ENCODE assay signal across 20 mouse cellular contexts in the genomic region with DNA sequence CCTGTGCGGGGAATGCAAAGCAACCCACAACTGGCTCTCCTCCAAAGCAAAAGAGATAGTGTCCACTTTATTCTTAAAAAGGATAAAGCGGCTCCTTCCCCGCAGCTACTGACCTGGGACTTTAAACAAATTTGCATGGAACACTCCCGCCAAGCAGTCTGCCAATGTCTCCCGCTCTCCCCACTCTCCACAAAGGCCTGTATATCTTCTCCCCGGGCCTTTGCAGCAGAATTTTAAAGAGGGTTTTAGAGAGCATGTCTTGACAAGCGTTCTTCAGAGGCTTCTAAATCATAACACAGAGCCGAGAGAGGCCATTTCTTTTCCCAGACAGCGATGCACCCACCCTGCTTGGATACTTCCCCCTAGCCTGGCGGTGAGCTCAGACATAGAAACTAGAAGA.
A peak's percentile ranks its signal among the peaks of the same experiment; 100 is the strongest.
DNase-seq lines count a peak whose midpoint lies in the region; ATAC-seq and TF ChIP-seq lines count a peak whose summit lies in the region.
"Had no signal": no experiment of that assay in that cellular context is flagged by ENCODE, and none has a peak within 500 bp of the region (broad histone marks: within the 10 kb centered on the region; RNA-seq: fewer than 3 reads in every experiment).

No protein-coding gene starts in this region.

- H3K4me3 ChIP-seq in embryonic facial prominence, embryonic 14.5 days (ENCODE audit: low read depth, low read length): no peak overlapping the region
- H3K4me3 ChIP-seq in embryonic facial prominence, embryonic 10.5 days: no peak overlapping the region
- H3K4me3 ChIP-seq in hindbrain, embryonic 13.5 days: no peak overlapping the region
- H3K4me3 ChIP-seq in hindbrain, embryonic 16.5 days (ENCODE audit: low read length): no peak overlapping the region
- no peak overlapping the region for H3K4me3 ChIP-seq in midbrain, embryonic 14.5 days (replicated peaks; ENCODE audit: low read depth, low read length)
- H3K4me3 ChIP-seq: forebrain, embryonic 13.5 days had no signal

- H3K4me1 ChIP-seq in embryonic facial prominence, embryonic 14.5 days (ENCODE audit: control insufficient read depth, insufficient read depth, low read length): peaks cover 3% of the 10 kb centered on the region
- peaks cover 12% of the 10 kb centered on the region for H3K4me1 ChIP-seq in embryonic facial prominence, embryonic 10.5 days
- peaks cover 21% of the 10 kb centered on the region for H3K4me1 ChIP-seq in hindbrain, embryonic 13.5 days (replicated peaks)
- H3K4me1 ChIP-seq in hindbrain, embryonic 16.5 days (ENCODE audit: control insufficient read depth, insufficient read depth, low read depth, low read length): peaks cover 4% of the 10 kb centered on the region
- peaks cover 16% of the 10 kb centered on the region for H3K4me1 ChIP-seq in midbrain, embryonic 14.5 days (ENCODE audit: control insufficient read depth, insufficient read depth, low read length)

- no peak for TF ChIP-seq POLR2A in brain, embryonic 14.5 days (IDR thresholded peaks at IDR 0.05; ENCODE audit: borderline replicate concordance, extremely low read depth, insufficient read depth, insufficient read length, poor library complexity, severe bottlenecking)

- ATAC-seq in embryonic facial prominence, embryonic 14.5 days (ENCODE audit: low read depth): no peak
- ATAC-seq in hindbrain, embryonic 13.5 days (ENCODE audit: low FRiP score): no peak
- no peak for ATAC-seq in hindbrain, embryonic 16.5 days
- ATAC-seq in midbrain, embryonic 14.5 days (ENCODE audit: low FRiP score, low TSS enrichment): no peak
- ATAC-seq: CD4-positive, CD25-positive, alpha-beta regulatory T cell, adult 4 months; forebrain, embryonic 13.5 days; liver, postnatal 0 days had no signal

- no peak overlapping the region for H3K27ac ChIP-seq in embryonic facial prominence, embryonic 14.5 days (replicated peaks; ENCODE audit: low read depth, low read length)
- H3K27ac ChIP-seq in embryonic facial prominence, embryonic 10.5 days (replicated peaks): no peak overlapping the region
- 0 out of 2 replicates have a peak overlapping the region, but pooled peaks have one; percentile 8 for H3K27ac ChIP-seq in hindbrain, embryonic 13.5 days
- no peak overlapping the region for H3K27ac ChIP-seq in hindbrain, embryonic 16.5 days (ENCODE audit: low read depth, low read length)
- no peak overlapping the region; the same call in 1 of the 2 replicates for H3K27ac ChIP-seq in midbrain, embryonic 14.5 days (replicated peaks; ENCODE audit: low read depth, low read length)
- H3K27ac ChIP-seq: forebrain, embryonic 13.5 days; macrophage had no signal

- no peaks in the 10 kb centered on the region for H3K27me3 ChIP-seq in embryonic facial prominence, embryonic 14.5 days (replicated peaks; ENCODE audit: control insufficient read depth, insufficient read depth, low read length)
- H3K27me3 ChIP-seq in embryonic facial prominence, embryonic 10.5 days (replicated peaks; ENCODE audit: low read depth, poor library complexity, severe bottlenecking): peaks cover 6% of the 10 kb centered on the region; the same call in 1 of the 2 replicates
- H3K27me3 ChIP-seq in hindbrain, embryonic 13.5 days: 0 out of 2 replicates have a peak, but pooled peaks cover 6% of the 10 kb centered on the region
- H3K27me3 ChIP-seq in hindbrain, embryonic 16.5 days (replicated peaks; ENCODE audit: control insufficient read depth, insufficient read depth, low read length): no peaks in the 10 kb centered on the region
- H3K27me3 ChIP-seq in midbrain, embryonic 14.5 days (ENCODE audit: control insufficient read depth, insufficient read depth, low read length): no peaks in the 10 kb centered on the region

- no peaks in the 10 kb centered on the region for H3K9me3 ChIP-seq in embryonic facial prominence, embryonic 14.5 days (ENCODE audit: control insufficient read depth, low read length)
- H3K9me3 ChIP-seq in embryonic facial prominence, embryonic 10.5 days: no peaks in the 10 kb centered on the region
- H3K9me3 ChIP-seq in hindbrain, embryonic 13.5 days: no peaks in the 10 kb centered on the region
- H3K9me3 ChIP-seq in hindbrain, embryonic 16.5 days (ENCODE audit: control insufficient read depth, low read length): no peaks in the 10 kb centered on the region
- H3K9me3 ChIP-seq in midbrain, embryonic 14.5 days (ENCODE audit: control insufficient read depth, low read length): no peaks in the 10 kb centered on the region
- H3K9me3 ChIP-seq: forebrain, embryonic 13.5 days had no signal

- H3K9ac ChIP-seq in embryonic facial prominence, embryonic 14.5 days (ENCODE audit: low read depth, low read length): no peak overlapping the region
- no peak overlapping the region for H3K9ac ChIP-seq in hindbrain, embryonic 13.5 days
- H3K9ac ChIP-seq in hindbrain, embryonic 16.5 days (ENCODE audit: low read depth, low read length): no peak overlapping the region
- H3K9ac ChIP-seq in midbrain, embryonic 14.5 days (replicated peaks; ENCODE audit: low read length): no peak overlapping the region
- H3K9ac ChIP-seq: forebrain, embryonic 13.5 days; liver, postnatal 0 days had no signal

- WGBS in embryonic facial prominence, embryonic 14.5 days: 51% methylated on average over 10 of the region's 10 CpGs
- 62% methylated on average over 10 of the region's 10 CpGs for WGBS in embryonic facial prominence, embryonic 10.5 days
- WGBS in hindbrain, embryonic 13.5 days: 38% methylated on average over 10 of the region's 10 CpGs
- 35% methylated on average over 10 of the region's 10 CpGs for WGBS in hindbrain, embryonic 16.5 days
- 25% methylated on average over 10 of the region's 10 CpGs for WGBS in midbrain, embryonic 14.5 days

- TF ChIP-seq CTCF in brain, embryonic 14.5 days (IDR thresholded peaks at IDR 0.05; ENCODE audit: borderline replicate concordance, extremely low read depth, insufficient read depth, insufficient read length): no peak

- DNase-seq in embryonic facial prominence, embryonic 14.5 days (ENCODE audit: low spot score): peak; percentile 32
- DNase-seq in embryonic facial prominence, embryonic 10.5 days (ENCODE audit: low spot score): no peak
- DNase-seq in brain, embryonic 14.5 days (ENCODE audit: low read depth): peak; percentile 55
- DNase-seq in midbrain, embryonic 14.5 days: peak; percentile 51
- no peak for DNase-seq in embryo, embryonic 10.5 days (ENCODE audit: low spot score)
- DNase-seq in right cerebral cortex, postnatal 25 days: no peak
- DNase-seq: cerebellum, postnatal 14 days; gastrocnemius, postnatal 25 days; kidney, adult 8-10 months; kidney, postnatal 36 days; liver; liver, postnatal 0 days; retina, postnatal 1 day; thymus, postnatal 25 days had no signal

- no peaks in the 10 kb centered on the region for H3K36me3 ChIP-seq in embryonic facial prominence, embryonic 14.5 days (ENCODE audit: control insufficient read depth, insufficient read depth, low read length)
- no peaks in the 10 kb centered on the region for H3K36me3 ChIP-seq in embryonic facial prominence, embryonic 10.5 days (replicated peaks)
- no peaks in the 10 kb centered on the region for H3K36me3 ChIP-seq in hindbrain, embryonic 13.5 days
- H3K36me3 ChIP-seq in hindbrain, embryonic 16.5 days (ENCODE audit: control insufficient read depth, insufficient read depth, low read length): no peaks in the 10 kb centered on the region
- H3K36me3 ChIP-seq in midbrain, embryonic 14.5 days (ENCODE audit: control insufficient read depth, insufficient read depth, low read length): no peaks in the 10 kb centered on the region
- H3K36me3 ChIP-seq: G1E had no signal

- no peak overlapping the region for H3K4me2 ChIP-seq in embryonic facial prominence, embryonic 14.5 days (ENCODE audit: low read depth, low read length)
- no peak overlapping the region for H3K4me2 ChIP-seq in hindbrain, embryonic 13.5 days
- no peak overlapping the region for H3K4me2 ChIP-seq in hindbrain, embryonic 16.5 days (ENCODE audit: low read length)
- no peak overlapping the region for H3K4me2 ChIP-seq in midbrain, embryonic 14.5 days (ENCODE audit: low read length)
- H3K4me2 ChIP-seq: forebrain, embryonic 13.5 days had no signal

Comparison
In these comparisons a context has a peak if more than half of its experiments do, and no peak if none do; other contexts are left out.
1. DNase-seq: peak in embryonic facial prominence, embryonic 14.5 days (single experiment), brain, embryonic 14.5 days (single experiment) and midbrain, embryonic 14.5 days (single experiment); none in embryonic facial prominence, embryonic 10.5 days (single experiment), embryo, embryonic 10.5 days (single experiment) and right cerebral cortex, postnatal 25 days (single experiment).